Mouse (Mus musculus) forebrain, embryonic 11.5 days (tissue): ENCODE measurements around the gene Cntnap1. TPM values are rescaled to one million over a fixed set of nuclear protein-coding genes. Genes with fewer than 3 reads are reported as not detected.

Experiments
- ATAC-seq: fragments of 200-750 bp; cut with Nextera tagmentation; replicated peaks from 2 replicates; pipeline ENCODE4 v1.8.0; 2017; ENCODE audit warnings: moderate TSS enrichment; ENCODE audit not compliant: low FRiP score
- DNase-seq: peaks from one replicate; pipeline ENCODE4 v3.0.0-alpha.2; 2017; ENCODE audit warnings: low spot score
- H3K27ac ChIP-seq: fragments of 300-500 bp; sonication (generic); 2 replicates; pipeline ENCODE4 v1.5.1; 2014; ENCODE audit warnings: low read depth, low read length
- H3K27me3 ChIP-seq: fragments of 300-500 bp; sonication (generic); 2 replicates; pipeline ENCODE4 v1.6.1; 2014; ENCODE audit warnings: mild to moderate bottlenecking, low read length, mixed read lengths; ENCODE audit not compliant: control insufficient read depth, insufficient read depth
- H3K36me3 ChIP-seq: fragments of 300-500 bp; sonication (generic); 2 replicates; pipeline ENCODE4 v1.6.1; 2014; ENCODE audit warnings: mild to moderate bottlenecking, low read length, moderate library complexity, mixed read lengths; ENCODE audit not compliant: control insufficient read depth, insufficient read depth
- H3K4me1 ChIP-seq: fragments of 300-500 bp; sonication (generic); replicated peaks from 2 replicates; pipeline ENCODE4 v1.6.1; 2014; ENCODE audit warnings: low read length, mixed read lengths; ENCODE audit not compliant: control insufficient read depth, insufficient read depth
- H3K4me2 ChIP-seq: fragments of 300-500 bp; sonication (generic); 2 replicates; pipeline ENCODE4 v1.6.1; 2014; ENCODE audit warnings: low read depth, mild to moderate bottlenecking, low read length, moderate library complexity, mixed read lengths; ENCODE audit not compliant: severe bottlenecking
- H3K4me3 ChIP-seq: fragments of 300-500 bp; sonication (generic); 2 replicates; pipeline ENCODE4 v1.5.1; 2014; ENCODE audit warnings: low read depth, low read length
- H3K9ac ChIP-seq: fragments of 300-500 bp; sonication (generic); 2 replicates; pipeline ENCODE4 v1.6.1; 2014; ENCODE audit warnings: low read length
- H3K9me3 ChIP-seq: fragments of 300-500 bp; sonication (generic); 2 replicates; pipeline ENCODE4 v1.6.1; 2016; ENCODE audit warnings: low read length, mixed read lengths; ENCODE audit not compliant: control insufficient read depth
- WGBS: fragments of 180-500 bp; shearing (Covaris S2); extraction: QIAGEN DNeasy Blood & Tissue Kit; methylation state at CpG from one replicate; pipeline ENCODE4 v1.1.7; 2014; 5-methylcytosine and 5-hydroxymethylcytosine counted together
- microRNA-seq: library from miRNA; unstranded; fragments of <30 nt; microRNA quantifications from one replicate; pipeline ENCODE4, GENCODE M21; 2016; ENCODE audit not compliant: insufficient number of aligned reads
- polyA plus RNA-seq: library from polyadenylated mRNA; unstranded; fragments of >200 nt; fragmentation: Nextera tagmentation; extraction: Ambion mirVana; gene quantifications from 2 replicates; pipeline ENCODE4 v1.2.1, GENCODE M21; 2014

The Cntnap1 gene
- polyA plus RNA-seq, 1 experiment from 2014 or later: 0.55 TPM

GRCm38 (mm10) chr11:101233240-101233639 lies 62.9 kb downstream of the Cntnap1 start:
- WGBS: 92% methylated on average over 1 of the region's 1 CpGs
- Histone ChIP-seq H3K27me3 (no peaks in the 10 kb centered on the region), H3K36me3 (no peaks in the 10 kb centered on the region), H3K4me2 (no peak overlapping the region), H3K27ac (no peak overlapping the region), H3K9me3 (no peaks in the 10 kb centered on the region), H3K9ac (no peak overlapping the region), H3K4me3 (no peak overlapping the region), H3K4me1 (0 out of 2 replicates have a peak, but pooled peaks cover 2% of the 10 kb centered on the region)
- ATAC-seq (no peak), DNase-seq (no peak)

- H3K4me2 ChIP-seq: no peak overlapping the region
- no peak for DNase-seq
- H3K36me3 ChIP-seq: no peaks in the 10 kb centered on the region
- no peak overlapping the region for H3K4me3 ChIP-seq
- H3K9ac ChIP-seq: no peak overlapping the region
- H3K4me1 ChIP-seq: 0 out of 2 replicates have a peak, but pooled peaks cover 2% of the 10 kb centered on the region
- H3K27ac ChIP-seq: no peak overlapping the region
- H3K9me3 ChIP-seq: no peaks in the 10 kb centered on the region
- H3K27me3 ChIP-seq: no peaks in the 10 kb centered on the region
- ATAC-seq: no peak
Observed at GRCm38 (mm10) chr11:101234124-101234523, 63.8 kb downstream of the Cntnap1 start.

- Histone ChIP-seq H3K27ac (no peak overlapping the region), H3K4me2 (no peak overlapping the region), H3K27me3 (no peaks in the 10 kb centered on the region), H3K4me1 (0 out of 2 replicates have a peak, but pooled peaks cover 2% of the 10 kb centered on the region), H3K4me3 (no peak overlapping the region), H3K9ac (no peak overlapping the region), H3K9me3 (no peaks in the 10 kb centered on the region), H3K36me3 (no peaks in the 10 kb centered on the region)
- no peak for DNase-seq
- no peak for ATAC-seq
Observed at GRCm38 (mm10) chr11:101235429-101235828, 65.1 kb downstream of the Cntnap1 start.

- no peak overlapping the region for H3K4me3 ChIP-seq
- 90% methylated on average over 5 of the region's 5 CpGs for WGBS
- no peak overlapping the region for H3K4me2 ChIP-seq
- DNase-seq (no peak), ATAC-seq (no peak)
- no peaks in the 10 kb centered on the region for H3K9me3 ChIP-seq
- H3K9ac ChIP-seq: no peak overlapping the region
- H3K27me3 ChIP-seq: no peaks in the 10 kb centered on the region
- no peaks in the 10 kb centered on the region for H3K4me1 ChIP-seq
- no peaks in the 10 kb centered on the region for H3K36me3 ChIP-seq
- H3K27ac ChIP-seq: no peak overlapping the region
Observed at GRCm38 (mm10) chr11:101236782-101237181, 66.5 kb downstream of the Cntnap1 start.

GRCm38 (mm10) chr11:101238071-101238647 lies 67.8 kb downstream of the Cntnap1 start:
- Histone ChIP-seq H3K4me3 (no peak overlapping the region), H3K27me3 (no peaks in the 10 kb centered on the region), H3K9ac (no peak overlapping the region), H3K4me2 (no peak overlapping the region), H3K36me3 (no peaks in the 10 kb centered on the region), H3K4me1 (no peaks in the 10 kb centered on the region), H3K27ac (no peak overlapping the region), H3K9me3 (no peaks in the 10 kb centered on the region)
- ATAC-seq: no peak
- 46% methylated on average over 5 of the region's 5 CpGs for whole genome bisulfite sequencing
- DNase-seq: no peak

Small RNA genes within 50 kb of the gene (microRNA-seq; reads per million reads assigned to microRNA genes)
- gene Gm27626: not detected

Other genes starting within 250 kb of the Cntnap1 start
- gene Stat3, start 231.0 kb upstream of the Cntnap1 start, polyA plus RNA-seq: 26.2 and 27.8 TPM in 2 replicates
- gene Cavin1, start 199.6 kb upstream of the Cntnap1 start, polyA plus RNA-seq: 11.8 and 14.2 TPM in 2 replicates
- 44.7 and 47.0 TPM in 2 replicates for gene Atp6v0a1, start 161.1 kb upstream of the Cntnap1 start, polyA plus RNA-seq
- 6.9 and 7.8 TPM in 2 replicates for gene Naglu, start 100.5 kb upstream of the Cntnap1 start, polyA plus RNA-seq
- gene Hsd17b1, start 92.1 kb upstream of the Cntnap1 start, polyA plus RNA-seq: 0.19 TPM in 1 of 2 replicates, not detected in the other
- gene Coasy, start 88.0 kb upstream of the Cntnap1 start, polyA plus RNA-seq: 50.4 and 51.5 TPM in 2 replicates
- 41.8 and 44.3 TPM in 2 replicates for gene Mlx, start 83.2 kb upstream of the Cntnap1 start, polyA plus RNA-seq
- 74.1 and 79.7 TPM in 2 replicates for gene Psmc3ip, start 75.1 kb upstream of the Cntnap1 start, polyA plus RNA-seq
- 11.1 and 12.9 TPM in 2 replicates for gene Retreg3, start 50.6 kb upstream of the Cntnap1 start, polyA plus RNA-seq
- 126 and 132 TPM in 2 replicates for gene Tubg1, start 50.6 kb upstream of the Cntnap1 start, polyA plus RNA-seq
- 3.9 and 4.5 TPM in 2 replicates for gene Tubg2, start 14.6 kb upstream of the Cntnap1 start, polyA plus RNA-seq
- 7.9 and 9.1 TPM in 2 replicates for gene Plekhh3, start 828 bp downstream of the Cntnap1 start, polyA plus RNA-seq
- 0.17 TPM in 1 of 2 replicates, not detected in the other for gene Ccr10, start 4.9 kb downstream of the Cntnap1 start, polyA plus RNA-seq
- gene Ezh1, start 55.9 kb downstream of the Cntnap1 start, polyA plus RNA-seq: 10.5 and 12.8 TPM in 2 replicates
- gene Ramp2, start 75.5 kb downstream of the Cntnap1 start, polyA plus RNA-seq: 59.4 and 64.3 TPM in 2 replicates
- gene Vps25, start 83.2 kb downstream of the Cntnap1 start, polyA plus RNA-seq: 119 TPM in 2 replicates
- 5.3 and 7.6 TPM in 2 replicates for gene Wnk4, start 90.0 kb downstream of the Cntnap1 start, polyA plus RNA-seq
- gene Cntd1, start 108.5 kb downstream of the Cntnap1 start, polyA plus RNA-seq: 1.3 and 2.0 TPM in 2 replicates
- 179 and 181 TPM in 2 replicates for gene Coa3, start 108.6 kb downstream of the Cntnap1 start, polyA plus RNA-seq
- gene Becn1, start 131.8 kb downstream of the Cntnap1 start, polyA plus RNA-seq: 159 and 165 TPM in 2 replicates
- 189 and 193 TPM in 2 replicates for gene Psme3, start 145.7 kb downstream of the Cntnap1 start, polyA plus RNA-seq
- gene Aoc2, start 154.5 kb downstream of the Cntnap1 start, polyA plus RNA-seq: 2.8 and 3.1 TPM in 2 replicates
- gene Aoc3, start 160.1 kb downstream of the Cntnap1 start, polyA plus RNA-seq: not detected in 2 replicates
- gene G6pc, start 197.0 kb downstream of the Cntnap1 start, polyA plus RNA-seq: not detected in 2 replicates
- gene Aarsd1, start 247.1 kb downstream of the Cntnap1 start, polyA plus RNA-seq: 101 and 111 TPM in 2 replicates